Mouse (Mus musculus): Measurements from ENCODE around the gene Tatdn2. TPM values are rescaled to one million over a fixed set of nuclear protein-coding genes. Genes with fewer than 3 reads are reported as not detected.
A peak's percentile ranks its signal among the peaks of the same experiment; 100 is the strongest.
"Not testable (repeated sequence)": the region's sequence is repeated elsewhere in the genome, so short reads cannot be mapped to it uniquely, and the experiment has no call there.

Tatdn2 gene
- polyA plus RNA-seq, 1 experiment = 21.0 TPM

DNA sequence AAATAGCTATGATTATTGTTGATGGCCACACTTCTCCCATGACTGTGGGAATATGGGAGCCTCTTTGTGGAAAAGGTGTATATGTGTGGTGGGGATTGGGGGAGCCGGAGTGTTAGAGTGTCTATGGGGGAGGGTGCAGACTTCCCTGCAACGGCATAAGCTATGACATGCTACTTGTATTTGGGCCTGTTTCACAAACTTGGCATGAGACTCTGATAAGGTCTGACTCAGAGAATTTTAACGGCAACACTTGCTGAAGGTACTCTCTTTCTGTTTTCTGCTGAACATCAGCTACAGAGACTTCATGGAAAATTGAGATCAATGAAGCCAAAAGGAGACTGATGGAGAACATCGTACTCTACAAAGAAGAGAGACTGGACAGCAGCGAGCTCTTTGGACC is 3.5 kb upstream of the Tatdn2 start:
- H3K27me3 ChIP-seq (ENCODE audit: control insufficient read depth, insufficient read depth, insufficient read length) = no peaks in the 10 kb centered on the region
- no peaks in the 10 kb centered on the region for H3K36me3 ChIP-seq (ENCODE audit: control insufficient read depth, insufficient read depth)
- TF ChIP-seq USF1 (IDR thresholded peaks at IDR 0.05; ENCODE audit: low read depth) = no peak
- TF ChIP-seq MYOG (IDR thresholded peaks at IDR 0.05; ENCODE audit: control insufficient read depth in 1 of 3, insufficient read depth in 1 of 3, insufficient read length in 2 of 3, low read depth in 2 of 3) = no peak
- TF ChIP-seq REST (IDR thresholded peaks at IDR 0.05; ENCODE audit: insufficient read depth, insufficient read length) = no peak
- TF ChIP-seq POLR2AphosphoS2 (IDR thresholded peaks at IDR 0.05; ENCODE audit: insufficient read length, low read depth) = no peak
- no peak for TF ChIP-seq TCF12 (IDR thresholded peaks at IDR 0.05; ENCODE audit: insufficient read depth, poor library complexity, severe bottlenecking)
- TF ChIP-seq POLR2A (IDR thresholded peaks at IDR 0.05; ENCODE audit: insufficient read length, low read depth) = no peak
- no peak for TF ChIP-seq CEBPB (IDR thresholded peaks at IDR 0.05; ENCODE audit: insufficient read depth, poor library complexity, severe bottlenecking)
- TF ChIP-seq E2F4 (IDR thresholded peaks at IDR 0.05; ENCODE audit: insufficient read depth) = no peak
- TF ChIP-seq SRF (IDR thresholded peaks at IDR 0.05; ENCODE audit: control insufficient read depth, insufficient read length, low read depth) = no peak
- TF ChIP-seq MYOD1 (IDR thresholded peaks at IDR 0.05; ENCODE audit: control insufficient read depth in 1 of 3, insufficient read length in 2 of 3, low read depth in 2 of 3) = no peak
- TF ChIP-seq MAX (IDR thresholded peaks at IDR 0.05; ENCODE audit: low read depth) = no peak
- TF ChIP-seq TCF3 (IDR thresholded peaks at IDR 0.05; ENCODE audit: insufficient read length, low read depth) = no peak
- peaks cover 33% of the 10 kb centered on the region for H3K79me2 ChIP-seq (ENCODE audit: control insufficient read depth, insufficient read depth)
- no peak overlapping the region for H3K4me3 ChIP-seq
- H3K4me2 ChIP-seq (ENCODE audit: low read depth) = no peak overlapping the region
- no peak overlapping the region for H3ac ChIP-seq (ENCODE audit: control insufficient read depth, insufficient read length)

DNA sequence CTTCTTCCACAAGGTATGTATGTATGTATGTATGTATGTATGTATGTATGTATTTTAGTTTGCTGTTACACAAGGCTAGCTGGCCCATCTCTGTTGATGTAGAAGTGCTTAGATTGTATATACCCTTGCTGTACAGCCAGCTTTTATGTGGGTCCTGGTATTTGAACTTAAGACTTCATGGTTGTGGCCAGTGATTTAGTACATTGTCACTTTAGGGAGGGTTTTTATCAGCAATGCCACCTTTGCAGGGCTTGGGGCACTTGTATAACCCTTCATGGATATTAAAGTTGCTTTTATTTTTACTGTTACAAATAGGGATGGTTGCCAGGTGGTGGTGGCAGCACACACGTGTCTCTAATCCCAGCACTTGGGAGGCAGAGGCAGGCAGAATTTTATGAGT is 1.6 kb upstream of the Tatdn2 start:
- Histone ChIP-seq H3ac (ENCODE audit: control insufficient read depth, insufficient read length) (no peak overlapping the region), H3K27me3 (ENCODE audit: control insufficient read depth, insufficient read depth, insufficient read length) (no peaks in the 10 kb centered on the region), H3K4me2 (ENCODE audit: low read depth) (peak overlapping the region; percentile 85), H3K4me3 (no peak overlapping the region), H3K36me3 (ENCODE audit: control insufficient read depth, insufficient read depth) (no peaks in the 10 kb centered on the region), H3K79me2 (ENCODE audit: control insufficient read depth, insufficient read depth) (peaks cover 51% of the 10 kb centered on the region)
- TF ChIP-seq POLR2AphosphoS2 (IDR thresholded peaks at IDR 0.05; ENCODE audit: insufficient read length, low read depth) = no peak
- no peak for TF ChIP-seq TCF12 (IDR thresholded peaks at IDR 0.05; ENCODE audit: insufficient read depth, poor library complexity, severe bottlenecking)
- no peak for TF ChIP-seq USF1 (IDR thresholded peaks at IDR 0.05; ENCODE audit: low read depth)
- no peak for TF ChIP-seq MYOG (IDR thresholded peaks at IDR 0.05; ENCODE audit: control insufficient read depth in 1 of 3, insufficient read depth in 1 of 3, insufficient read length in 2 of 3, low read depth in 2 of 3)
- TF ChIP-seq MYOD1 (IDR thresholded peaks at IDR 0.05; ENCODE audit: control insufficient read depth in 1 of 3, insufficient read length in 2 of 3, low read depth in 2 of 3) = no peak
- no peak for TF ChIP-seq SRF (IDR thresholded peaks at IDR 0.05; ENCODE audit: control insufficient read depth, insufficient read length, low read depth)

DNA sequence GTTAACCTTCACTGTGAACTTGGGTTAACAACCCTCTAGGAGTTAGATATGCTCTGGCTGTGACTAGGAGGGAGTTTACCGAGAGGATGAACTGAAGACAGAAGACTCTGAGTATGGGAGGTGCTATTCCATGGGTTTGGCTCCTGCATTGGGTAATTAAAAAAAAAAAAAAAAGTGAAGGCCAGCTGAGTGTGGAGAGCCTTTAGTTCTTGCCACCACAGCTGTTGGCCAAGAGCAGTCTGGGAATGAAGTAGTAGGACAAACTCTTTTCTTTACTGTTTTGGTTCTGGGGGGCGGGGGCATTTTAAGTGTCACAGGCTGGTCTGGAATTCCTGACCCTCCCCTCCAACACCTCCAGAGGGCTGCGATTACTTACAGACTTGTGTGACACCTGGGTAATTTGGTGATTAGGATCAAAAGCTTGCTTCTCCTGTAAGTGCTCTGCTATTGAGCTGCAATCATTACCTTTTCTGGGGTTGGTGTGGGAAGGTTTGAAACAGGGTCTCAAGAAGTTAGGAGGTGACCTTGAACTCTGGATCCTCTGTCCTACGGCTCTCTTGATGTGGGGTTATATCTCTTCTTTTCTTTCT is 989 bp upstream of the Tatdn2 start:
- peaks cover 4% of the 10 kb centered on the region for H3K36me3 ChIP-seq (ENCODE audit: control insufficient read depth, insufficient read depth)
- no peaks in the 10 kb centered on the region for H3K27me3 ChIP-seq (ENCODE audit: control insufficient read depth, insufficient read depth, insufficient read length)
- no peak overlapping the region for H3ac ChIP-seq (ENCODE audit: control insufficient read depth, insufficient read length)
- peak overlapping the region; percentile 85 for H3K4me2 ChIP-seq (ENCODE audit: low read depth)
- H3K79me2 ChIP-seq (ENCODE audit: control insufficient read depth, insufficient read depth) = peaks cover 57% of the 10 kb centered on the region
- H3K4me3 ChIP-seq = peak overlapping the region; percentile 69
- peak in 1 of 3 experiments; percentile 8 for TF ChIP-seq MYOG (IDR thresholded peaks at IDR 0.05; ENCODE audit: control insufficient read depth in 1 of 3, insufficient read depth in 1 of 3, insufficient read length in 2 of 3, low read depth in 2 of 3)
- peak in 2 of 3 experiments; percentile 15 to 17 for TF ChIP-seq MYOD1 (IDR thresholded peaks at IDR 0.05; ENCODE audit: control insufficient read depth in 1 of 3, insufficient read length in 2 of 3, low read depth in 2 of 3)
- TF ChIP-seq SRF (IDR thresholded peaks at IDR 0.05; ENCODE audit: control insufficient read depth, insufficient read length, low read depth) = no peak

DNA sequence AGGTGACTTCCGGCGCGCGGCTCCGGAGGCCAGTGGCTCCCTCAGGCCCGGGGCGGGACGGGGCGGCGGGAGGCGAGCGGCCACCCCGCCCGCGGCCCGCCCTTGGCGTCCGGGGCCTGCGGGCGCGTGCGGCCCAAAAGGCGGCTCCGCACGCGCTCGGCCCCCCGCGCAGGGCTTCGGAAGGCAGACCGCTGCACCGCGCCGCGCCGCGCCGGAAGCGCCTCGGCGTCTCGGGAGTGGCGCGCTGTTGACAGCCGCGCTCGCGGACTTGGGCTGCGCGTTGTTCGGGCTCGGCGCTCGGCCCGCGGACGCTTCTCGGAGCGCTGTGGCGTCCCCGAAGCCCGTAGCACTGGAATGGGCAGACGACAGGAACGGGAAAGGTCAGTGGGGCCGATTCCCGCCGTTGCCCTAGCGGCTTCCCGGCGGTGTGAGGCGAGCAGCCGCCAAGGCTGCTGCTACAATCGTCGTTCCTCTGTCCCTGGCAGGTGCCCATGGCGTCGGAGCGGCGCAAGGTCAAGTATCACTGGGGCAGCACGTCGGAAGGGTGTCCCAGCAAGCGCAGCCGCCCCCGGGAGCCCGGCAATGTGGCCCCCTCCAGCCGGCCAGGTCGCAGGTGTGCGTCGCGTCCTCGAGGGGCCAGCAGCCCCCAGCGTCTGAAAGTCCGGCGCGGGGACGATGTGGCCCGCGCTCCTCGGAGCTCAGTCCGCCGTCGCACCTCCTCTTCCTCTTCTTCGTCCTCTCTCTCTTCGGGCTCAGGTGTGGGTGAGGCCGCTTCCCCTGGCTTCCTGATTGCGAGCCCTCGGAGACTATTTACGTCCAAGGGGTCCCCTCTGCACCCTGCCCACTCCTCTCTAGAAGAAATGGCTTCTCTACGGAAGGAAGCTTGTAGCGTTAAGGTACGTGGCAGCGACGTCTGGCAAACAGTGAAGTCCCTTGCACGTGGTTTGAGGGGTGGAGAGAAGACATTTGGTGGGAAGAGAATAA is 664 bp downstream of the Tatdn2 start:
- Histone ChIP-seq H3K79me2 (ENCODE audit: control insufficient read depth, insufficient read depth) (peaks cover 55% of the 10 kb centered on the region), H3K36me3 (ENCODE audit: control insufficient read depth, insufficient read depth) (peaks cover 16% of the 10 kb centered on the region), H3K4me3 (peak overlapping the region; percentile 69), H3K4me2 (ENCODE audit: low read depth) (peak overlapping the region; percentile 84), H3K27me3 (ENCODE audit: control insufficient read depth, insufficient read depth, insufficient read length) (no peaks in the 10 kb centered on the region), H3ac (ENCODE audit: control insufficient read depth, insufficient read length) (peak overlapping the region; percentile 100)
- no peak for TF ChIP-seq USF1 (IDR thresholded peaks at IDR 0.05; ENCODE audit: low read depth)
- TF ChIP-seq POLR2AphosphoS2 (IDR thresholded peaks at IDR 0.05; ENCODE audit: insufficient read length, low read depth) = peak; percentile 52

DNA sequence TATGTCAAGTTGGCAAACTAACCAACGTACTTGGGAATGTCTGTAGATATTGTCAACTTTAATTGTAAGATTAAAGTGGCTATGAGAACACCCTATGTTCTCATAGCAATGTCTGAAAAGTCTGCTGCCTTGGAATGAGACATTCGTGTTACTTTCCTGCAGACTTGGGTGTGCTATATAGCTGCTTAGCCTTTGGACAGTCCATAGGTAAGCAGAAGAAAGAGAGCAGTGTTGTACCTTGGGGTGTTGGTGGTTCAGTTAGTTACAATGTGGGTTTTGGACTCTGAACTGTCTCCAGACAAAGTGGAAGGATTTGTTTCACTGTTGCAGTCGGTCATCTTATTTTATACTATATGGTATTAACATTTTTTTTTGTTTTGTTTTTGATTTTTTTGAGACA is 15.9 kb downstream of the Tatdn2 start:
- no peak overlapping the region for H3K4me2 ChIP-seq (ENCODE audit: low read depth)
- no peak overlapping the region for H3K4me3 ChIP-seq
- H3K36me3 ChIP-seq (ENCODE audit: control insufficient read depth, insufficient read depth) = peaks cover 42% of the 10 kb centered on the region
- no peaks in the 10 kb centered on the region for H3K79me2 ChIP-seq (ENCODE audit: control insufficient read depth, insufficient read depth)
- H3ac ChIP-seq (ENCODE audit: control insufficient read depth, insufficient read length) = no peak overlapping the region
- H3K27me3 ChIP-seq (ENCODE audit: control insufficient read depth, insufficient read depth, insufficient read length) = no peaks in the 10 kb centered on the region
- TF ChIP-seq USF1 (IDR thresholded peaks at IDR 0.05; ENCODE audit: low read depth) = no peak
- TF ChIP-seq REST (IDR thresholded peaks at IDR 0.05; ENCODE audit: insufficient read depth, insufficient read length) = no peak
- no peak for TF ChIP-seq SRF (IDR thresholded peaks at IDR 0.05; ENCODE audit: control insufficient read depth, insufficient read length, low read depth)
- TF ChIP-seq TCF12 (IDR thresholded peaks at IDR 0.05; ENCODE audit: insufficient read depth, poor library complexity, severe bottlenecking) = no peak
- no peak for TF ChIP-seq MYOG (IDR thresholded peaks at IDR 0.05; ENCODE audit: control insufficient read depth in 1 of 3, insufficient read depth in 1 of 3, insufficient read length in 2 of 3, low read depth in 2 of 3)
- TF ChIP-seq POLR2A (IDR thresholded peaks at IDR 0.05; ENCODE audit: insufficient read length, low read depth) = no peak
- no peak for TF ChIP-seq POLR2AphosphoS2 (IDR thresholded peaks at IDR 0.05; ENCODE audit: insufficient read length, low read depth)
- no peak for TF ChIP-seq CEBPB (IDR thresholded peaks at IDR 0.05; ENCODE audit: insufficient read depth, poor library complexity, severe bottlenecking)
- no peak for TF ChIP-seq MYOD1 (IDR thresholded peaks at IDR 0.05; ENCODE audit: control insufficient read depth in 1 of 3, insufficient read length in 2 of 3, low read depth in 2 of 3)
- no peak for TF ChIP-seq MAX (IDR thresholded peaks at IDR 0.05; ENCODE audit: low read depth)
- no peak for TF ChIP-seq TCF3 (IDR thresholded peaks at IDR 0.05; ENCODE audit: insufficient read length, low read depth)
- no peak for TF ChIP-seq E2F4 (IDR thresholded peaks at IDR 0.05; ENCODE audit: insufficient read depth)

DNA sequence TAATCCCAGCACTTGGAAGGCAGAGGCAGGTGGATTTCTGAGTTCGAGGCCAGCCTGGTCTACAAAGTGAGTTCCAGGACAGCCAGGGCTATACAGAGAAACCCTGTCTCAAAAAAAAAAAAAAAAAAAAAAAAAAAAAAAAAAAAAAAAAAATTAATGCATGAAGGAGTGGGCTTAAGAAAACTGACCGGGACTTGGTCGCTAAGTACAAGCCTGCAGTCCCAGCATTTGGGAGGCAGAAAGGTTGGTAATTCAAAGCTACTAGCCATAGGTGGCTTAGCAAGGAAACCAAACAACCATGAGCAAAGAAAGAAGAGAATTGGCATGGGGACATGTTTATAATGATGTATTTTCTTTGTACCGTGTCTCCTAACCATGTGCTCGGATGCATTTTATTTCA is 16.5 kb downstream of the Tatdn2 start:
- not testable (repeated sequence) for H3K4me2 ChIP-seq (ENCODE audit: low read depth); H3ac ChIP-seq (ENCODE audit: control insufficient read depth, insufficient read length); H3K4me3 ChIP-seq; H3K79me2 ChIP-seq (ENCODE audit: control insufficient read depth, insufficient read depth); H3K27me3 ChIP-seq (ENCODE audit: control insufficient read depth, insufficient read depth, insufficient read length)
- H3K36me3 ChIP-seq (ENCODE audit: control insufficient read depth, insufficient read depth) = peaks cover 35% of the 10 kb centered on the region
